Mouse (Mus musculus) neural tube, embryonic 13.5 days (tissue): ENCODE results near the gene Olfr38. TPM values are rescaled to one million over a fixed set of nuclear protein-coding genes. Genes with fewer than 3 reads are reported as not detected.

ENCODE experiments used
- ATAC-seq: fragments of 200-750 bp; cut with Nextera tagmentation; 2 replicates; pipeline ENCODE4 v1.8.0; 2017; ENCODE audit warnings: low read depth, mild to moderate bottlenecking, moderate TSS enrichment, moderate library complexity
- H3K27ac ChIP-seq: fragments of 300-500 bp; sonication (generic); replicated peaks from 2 replicates; pipeline ENCODE4 v1.5.1; 2015; ENCODE audit warnings: moderate library complexity, mild to moderate bottlenecking, inconsistent platforms
- H3K27me3 ChIP-seq: fragments of 300-500 bp; sonication (generic); 2 replicates; pipeline ENCODE4 v1.6.1; 2015; ENCODE audit warnings: mild to moderate bottlenecking, inconsistent platforms
- H3K36me3 ChIP-seq: fragments of 300-500 bp; sonication (generic); 2 replicates; pipeline ENCODE4 v1.6.1; 2015; ENCODE audit warnings: mild to moderate bottlenecking, inconsistent platforms
- H3K4me1 ChIP-seq: fragments of 300-500 bp; sonication (generic); replicated peaks from 2 replicates; pipeline ENCODE4 v1.6.1; 2015; ENCODE audit warnings: inconsistent platforms
- H3K4me2 ChIP-seq: fragments of 300-500 bp; sonication (generic); 2 replicates; pipeline ENCODE4 v1.6.1; 2015; ENCODE audit warnings: inconsistent platforms, mild to moderate bottlenecking, moderate library complexity
- H3K4me3 ChIP-seq: fragments of 300-500 bp; sonication (generic); 2 replicates; pipeline ENCODE4 v1.5.1; 2015; ENCODE audit warnings: mild to moderate bottlenecking, inconsistent platforms
- H3K9ac ChIP-seq: fragments of 300-500 bp; sonication (generic); 2 replicates; pipeline ENCODE4 v1.6.1; 2015; ENCODE audit warnings: moderate library complexity, mild to moderate bottlenecking, inconsistent platforms
- H3K9me3 ChIP-seq: fragments of 300-500 bp; sonication (generic); 2 replicates; pipeline ENCODE4 v1.6.1; 2016; ENCODE audit warnings: inconsistent platforms
- WGBS: fragments of 180-500 bp; shearing (Covaris S2); methylation state at CpG from one replicate; pipeline ENCODE4 v1.1.7; 2015; 5-methylcytosine and 5-hydroxymethylcytosine counted together
- polyA plus RNA-seq: library from polyadenylated mRNA; unstranded; fragments of >200 nt; fragmentation: Nextera tagmentation; extraction: Ambion mirVana; gene quantifications from 2 replicates; pipeline ENCODE4 v1.2.1, GENCODE M21; 2015

Gene Olfr38
- polyA plus RNA-seq, 1 experiment from 2014 or later: not detected

DNA sequence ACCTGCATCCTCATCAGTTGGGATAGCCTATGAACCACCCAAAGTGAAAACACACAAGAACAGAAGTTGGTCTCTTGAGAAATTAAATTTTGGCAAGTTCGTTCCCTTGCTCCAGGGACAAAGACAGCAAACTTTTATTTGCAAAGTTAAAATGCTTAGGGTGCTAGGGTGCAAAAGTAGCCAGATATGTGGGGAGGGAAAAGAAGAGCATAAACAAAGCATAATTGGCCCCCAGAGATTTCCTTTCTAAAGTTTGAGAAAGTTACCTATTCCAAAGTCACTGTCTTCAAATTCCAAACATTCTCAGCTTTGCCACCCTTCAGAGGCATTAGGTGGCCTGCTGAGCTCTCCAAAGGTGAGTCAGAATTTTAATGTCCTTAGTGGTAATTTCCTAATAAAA, 55.4 kb downstream of the Olfr38 start, which contains the start of gene Olfr450:
TSS of gene Olfr450 (plus strand) at position 301 of the 400 bp plus-strand sequence.
- no peaks in the 10 kb centered on the region for H3K36me3 ChIP-seq
- no peak within 1 kb of the TSS for H3K9ac ChIP-seq
- no peak within 1 kb of the TSS for H3K4me3 ChIP-seq
- WGBS: 93% methylated on average over 1 of the region's 1 CpGs
- no peak within 1 kb of the TSS for H3K27ac ChIP-seq
- no peaks in the 10 kb centered on the region for H3K9me3 ChIP-seq
- H3K4me1 ChIP-seq: no peaks in the 10 kb centered on the region
- no peak within 1 kb of the TSS for H3K4me2 ChIP-seq
- no peaks in the 10 kb centered on the region for H3K27me3 ChIP-seq
- ATAC-seq: no peak

Other genes with a start within 250 kb of the Olfr38 start
- gene Olfr455, start 208.8 kb upstream of the Olfr38 start, polyA plus RNA-seq: not detected in 2 replicates
- not detected in 2 replicates for gene Tcaf3, start 158.7 kb upstream of the Olfr38 start, polyA plus RNA-seq
- 2.6 and 3.0 TPM in 2 replicates for gene Tcaf2, start 111.2 kb upstream of the Olfr38 start, polyA plus RNA-seq
- gene Tcaf1, start 46.3 kb upstream of the Olfr38 start, polyA plus RNA-seq: 203 and 209 TPM in 2 replicates
- gene Olfr453, start 17.0 kb upstream of the Olfr38 start, polyA plus RNA-seq: not detected in 2 replicates
- gene Olfr452, start 28.7 kb downstream of the Olfr38 start, polyA plus RNA-seq: not detected in 2 replicates
- not detected in 2 replicates for gene Olfr450, start 55.5 kb downstream of the Olfr38 start, polyA plus RNA-seq
- gene Olfr449, start 78.0 kb downstream of the Olfr38 start, polyA plus RNA-seq: not detected in 2 replicates
- gene Olfr448, start 134.0 kb downstream of the Olfr38 start, polyA plus RNA-seq: not detected in 2 replicates
- gene Olfr447, start 152.5 kb downstream of the Olfr38 start, polyA plus RNA-seq: not detected in 2 replicates
- gene Olfr446, start 165.0 kb downstream of the Olfr38 start, polyA plus RNA-seq: not detected in 2 replicates
- gene Olfr444, start 192.7 kb downstream of the Olfr38 start, polyA plus RNA-seq: not detected in 2 replicates